Mouse (Mus musculus): ENCODE data around the gene Itpr1.

The Itpr1 gene

DNA sequence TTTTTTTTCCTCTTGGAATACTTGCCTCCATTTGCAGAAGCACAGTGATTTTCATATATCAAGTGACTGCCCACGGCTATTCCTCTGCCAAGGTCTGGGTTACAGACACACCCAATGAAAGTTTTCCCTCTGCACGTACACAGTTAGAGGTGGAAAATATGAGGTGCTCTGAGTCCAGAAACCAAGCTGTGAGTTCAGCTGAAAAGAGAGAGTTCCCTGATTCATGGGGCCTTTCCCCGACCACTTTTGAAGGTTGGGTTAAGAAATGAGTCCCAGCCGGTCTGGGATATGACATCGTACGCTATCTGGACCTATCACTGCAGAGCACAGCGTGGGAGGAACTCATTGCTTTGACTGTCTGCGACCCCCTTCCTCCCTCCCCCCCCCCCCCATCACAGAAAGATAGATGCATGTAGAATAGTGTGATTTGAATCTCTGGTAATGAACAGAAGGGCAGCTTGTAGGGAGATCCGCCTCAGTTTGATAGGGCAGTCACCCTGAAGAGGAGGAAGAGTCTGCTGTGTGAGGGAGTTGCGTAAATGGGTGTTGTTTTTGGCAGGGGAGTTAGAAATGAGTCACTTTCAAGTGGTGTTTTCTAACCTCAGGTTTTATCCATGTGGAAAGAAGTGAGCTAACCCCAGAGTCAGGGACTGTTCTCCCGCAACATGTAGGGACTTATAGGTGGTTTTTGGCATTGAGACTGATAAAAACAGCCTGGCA lies 235.3 kb downstream of the Itpr1 start:
- DNase-seq = peak; percentile 59 to 86

DNA sequence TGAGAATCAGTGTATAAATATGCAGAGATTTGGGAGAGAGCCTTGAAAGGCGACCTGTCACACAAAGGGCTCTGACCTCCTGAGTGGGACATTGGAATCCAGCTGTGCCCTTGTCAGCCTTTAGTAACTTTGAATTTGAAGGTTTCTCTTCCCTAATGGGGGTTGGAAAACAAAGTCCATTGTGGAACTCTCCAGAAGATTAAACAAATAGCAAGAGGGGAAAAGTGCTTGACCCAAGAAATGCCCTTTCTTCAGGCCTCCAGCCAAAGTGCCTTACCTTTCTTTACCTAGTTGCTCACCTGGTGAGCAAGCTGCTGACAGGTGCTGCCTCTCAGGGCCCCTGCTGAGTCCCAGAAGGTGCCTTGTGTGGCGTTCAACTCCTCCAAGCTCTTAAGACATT lies 236.0 kb downstream of the Itpr1 start:
- peak; percentile 82 to 90 for DNase-seq

- peak; percentile 70 to 73 for DNase-seq
Observed at GRCm38 (mm10) chr6:108451536-108451935, 238.6 kb downstream of the Itpr1 start.

DNA sequence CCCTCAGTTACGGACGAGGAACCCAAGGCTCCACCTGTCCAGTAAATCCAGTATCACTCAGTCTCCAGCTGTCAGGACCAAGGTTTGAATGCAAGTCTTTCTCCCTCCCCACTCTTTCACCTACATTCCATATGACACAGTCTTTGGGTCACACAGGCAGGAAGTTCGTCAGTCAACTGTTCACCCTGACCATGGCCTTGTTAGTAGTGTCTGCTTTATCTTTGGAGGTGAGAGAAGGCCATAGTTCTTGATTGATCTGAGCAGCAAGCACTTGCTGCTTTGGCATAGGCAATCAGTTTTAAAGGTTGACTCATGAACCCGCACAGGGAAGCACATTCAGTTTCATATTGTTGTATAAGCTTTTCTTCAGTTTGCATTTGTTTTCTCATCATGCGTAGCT lies 240.7 kb downstream of the Itpr1 start:
- no peak for DNase-seq

- DNase-seq = no peak
Observed at GRCm38 (mm10) chr6:108454061-108454891, 241.4 kb downstream of the Itpr1 start.

- DNase-seq = no peak
Observed at GRCm38 (mm10) chr6:108454979-108455836, 242.3 kb downstream of the Itpr1 start.

DNA sequence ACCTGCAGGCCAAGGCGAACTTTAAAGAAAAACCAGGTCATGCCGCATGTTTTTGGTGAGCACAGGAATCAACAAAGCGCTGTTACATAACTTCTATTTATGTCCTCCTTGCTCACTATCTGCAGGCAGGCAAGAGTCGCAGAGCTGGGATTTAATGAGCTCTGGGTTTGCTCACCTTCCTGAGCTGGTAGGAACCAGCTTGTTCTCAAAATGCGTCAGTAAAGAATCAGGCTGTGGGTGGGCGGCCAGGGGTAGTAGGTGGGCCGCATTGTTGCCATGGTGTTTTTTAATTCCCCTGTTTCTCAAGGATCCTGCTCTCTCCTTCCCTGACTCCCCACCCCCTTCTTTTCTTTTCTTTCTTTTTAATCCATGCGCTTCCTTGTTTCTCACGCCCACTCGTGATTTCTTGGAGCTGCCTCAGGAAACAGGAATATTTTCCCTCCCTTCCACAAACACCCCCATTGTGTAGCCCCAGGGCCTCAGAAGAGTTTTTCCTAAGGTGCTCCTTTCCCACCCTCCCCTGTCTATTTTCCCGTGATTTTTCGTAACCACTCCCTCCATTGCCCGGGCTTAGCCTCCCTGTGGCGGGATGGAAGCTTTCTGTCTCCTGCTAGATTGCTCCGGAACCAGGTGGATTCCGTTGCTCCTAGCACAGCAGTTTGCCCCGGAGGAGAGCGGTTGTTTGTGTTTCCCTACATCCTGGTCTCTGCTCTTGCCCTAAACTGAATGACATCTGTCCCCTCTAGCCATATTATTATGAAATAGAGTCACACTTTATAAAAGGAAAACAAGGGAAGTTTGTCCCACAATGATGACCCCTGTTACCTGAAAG lies 243.6 kb downstream of the Itpr1 start:
- DNase-seq = no peak

DNA sequence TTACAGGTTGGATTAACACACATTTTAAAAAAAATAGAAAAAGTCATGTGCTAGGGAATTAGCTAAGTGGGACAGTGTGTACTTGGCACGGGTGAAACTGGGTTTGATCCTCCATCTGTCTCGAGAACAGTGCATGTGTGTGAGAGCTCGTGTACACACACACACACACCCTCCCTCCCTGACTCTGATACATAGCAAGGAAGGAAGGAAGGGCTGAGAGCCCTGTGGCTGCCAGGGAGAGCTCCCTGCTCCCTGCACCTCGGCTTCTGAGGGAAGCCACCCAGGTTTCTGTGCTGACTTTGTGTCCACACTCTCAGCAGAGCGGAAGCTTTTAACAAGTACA lies 244.1 kb downstream of the Itpr1 start:
- DNase-seq = peak in 1 of 2 experiments; percentile 62

DNA sequence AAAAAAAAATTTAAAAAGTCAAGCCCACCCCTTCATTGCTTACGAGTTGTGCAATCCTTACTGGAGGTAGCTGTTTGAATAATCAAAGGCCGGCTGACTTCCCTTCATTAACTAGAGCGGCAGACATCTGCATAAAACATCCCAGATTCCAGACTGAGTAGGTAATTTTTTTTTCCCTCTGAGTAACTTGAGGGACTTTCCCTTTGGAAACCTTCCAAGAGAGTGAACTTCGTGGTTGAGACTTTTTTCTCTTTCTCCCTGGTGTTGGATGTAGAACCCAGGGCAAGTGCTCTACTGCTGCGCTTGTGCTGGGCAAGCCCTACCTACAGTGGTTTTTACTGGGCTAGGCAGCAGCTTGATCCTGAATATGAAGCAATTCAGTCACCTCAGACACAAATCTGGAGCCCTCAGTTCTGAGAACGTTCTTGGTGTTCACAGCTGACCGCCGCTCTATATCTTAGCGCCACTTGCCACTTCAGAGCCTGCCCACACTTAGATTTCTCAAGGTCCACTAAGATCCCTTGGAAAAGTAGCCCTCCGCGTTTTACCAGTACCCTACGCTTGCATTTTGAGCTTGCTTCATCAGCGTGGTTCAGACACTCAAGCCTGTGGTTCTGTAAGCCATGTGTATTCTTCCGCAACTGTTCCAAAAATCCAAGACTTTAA lies 244.8 kb downstream of the Itpr1 start:
- DNase-seq = peak in 1 of 2 experiments; percentile 66

DNA sequence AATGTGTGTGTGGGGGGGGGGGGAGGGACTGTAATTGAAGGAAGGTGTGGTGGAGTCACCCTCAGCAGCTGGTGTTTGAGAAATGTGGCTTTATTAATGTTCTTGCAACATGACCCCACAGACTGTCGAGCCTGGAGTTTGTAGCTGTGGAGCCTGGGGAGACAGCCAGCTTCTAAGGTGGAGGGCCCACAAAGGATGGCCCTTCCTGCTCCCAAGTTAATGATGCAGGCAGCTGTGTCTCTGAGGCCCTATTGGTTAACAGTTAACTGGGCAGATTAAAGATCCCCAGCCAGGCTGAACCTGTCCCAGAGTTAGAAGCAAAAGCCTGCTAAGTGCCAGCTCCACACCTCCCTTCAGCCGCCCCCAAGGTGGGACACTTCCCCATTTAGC lies 245.3 kb downstream of the Itpr1 start:
- DNase-seq = no peak

GRCm38 (mm10) chr6:108458826-108459225 lies 245.9 kb downstream of the Itpr1 start:
- no peak for DNase-seq

DNA sequence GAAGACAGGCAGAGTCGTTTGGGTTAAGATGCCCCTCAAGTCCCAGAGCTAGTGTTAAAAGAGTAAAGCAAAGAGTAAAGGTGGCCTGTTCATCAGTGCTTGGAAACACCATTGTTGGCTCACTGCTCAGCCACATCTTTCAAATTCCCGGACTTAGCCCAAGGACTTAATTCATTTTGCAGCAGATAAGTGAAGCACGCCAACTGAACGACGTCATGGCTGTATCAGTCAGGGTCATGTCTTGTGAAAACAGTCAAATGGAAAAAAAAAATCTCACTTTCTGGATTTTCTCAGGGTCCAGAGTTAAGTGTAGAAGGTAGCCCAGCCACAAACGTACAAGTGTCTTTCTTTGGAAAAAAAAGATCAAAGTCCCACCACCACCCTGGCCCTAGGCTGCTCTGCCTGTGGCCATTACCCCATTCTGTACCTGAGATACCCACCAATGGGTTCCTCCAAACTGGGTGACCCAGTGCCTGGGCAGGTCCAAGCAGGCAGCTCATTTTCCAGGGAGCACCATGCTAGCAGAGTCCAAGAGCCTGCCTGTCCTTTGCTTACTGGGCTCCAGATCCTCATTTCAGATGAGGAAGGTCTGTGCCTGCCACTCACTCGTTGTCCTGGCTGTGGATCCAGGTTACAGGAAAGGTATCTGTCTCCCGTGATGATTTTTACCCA lies 251.5 kb downstream of the Itpr1 start:
- no peak for DNase-seq

- no peak for DNase-seq
Observed at GRCm38 (mm10) chr6:108465159-108465558, 252.3 kb downstream of the Itpr1 start.

DNA sequence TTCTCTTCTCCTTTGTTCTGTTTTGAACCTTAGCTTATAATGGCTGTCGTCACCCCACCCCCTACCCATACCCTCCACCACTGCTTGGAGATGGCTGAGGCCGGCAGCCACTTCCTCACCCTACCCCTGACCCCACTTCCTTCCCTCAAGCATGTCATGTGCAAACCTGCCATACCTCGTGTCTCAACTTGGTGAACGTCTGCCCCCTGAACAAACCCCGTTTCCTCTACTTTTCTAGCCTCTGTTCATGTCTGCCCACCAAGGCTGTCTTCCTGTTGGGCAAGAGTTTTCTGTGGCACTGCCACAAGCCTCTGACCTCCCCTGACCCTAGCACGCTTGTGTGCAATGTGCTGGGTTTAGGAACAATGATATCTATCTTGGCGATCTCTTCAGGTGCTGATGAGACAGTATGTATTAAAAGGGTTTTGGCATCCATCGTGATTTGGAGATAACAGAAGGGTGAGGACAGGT lies 253.2 kb downstream of the Itpr1 start:
- DNase-seq = peak; percentile 26 to 50

GRCm38 (mm10) chr6:108467597-108467996 lies 254.7 kb downstream of the Itpr1 start:
- DNase-seq = no peak

- no peak for DNase-seq
Observed at GRCm38 (mm10) chr6:108468226-108468825, 255.4 kb downstream of the Itpr1 start.

DNA sequence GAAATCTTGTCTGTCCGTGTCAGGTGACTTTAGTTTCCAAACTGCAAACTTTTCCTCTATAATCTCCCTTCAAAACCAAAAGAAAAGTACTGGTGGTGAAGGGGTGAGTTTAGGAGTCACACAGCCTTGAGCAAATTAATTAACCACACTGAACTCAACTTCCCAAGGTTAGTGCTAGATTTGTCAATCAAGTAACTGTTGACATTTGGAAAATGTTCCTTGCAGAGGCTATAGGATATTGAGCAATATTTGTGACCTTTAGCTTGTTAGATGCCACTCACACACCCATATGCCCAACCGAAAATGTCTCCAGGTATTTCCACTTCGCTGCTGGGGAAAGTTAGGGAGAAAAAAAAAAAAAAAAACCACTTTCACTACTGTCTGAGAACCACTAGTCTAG lies 259.0 kb downstream of the Itpr1 start:
- DNase-seq = no peak

DNA sequence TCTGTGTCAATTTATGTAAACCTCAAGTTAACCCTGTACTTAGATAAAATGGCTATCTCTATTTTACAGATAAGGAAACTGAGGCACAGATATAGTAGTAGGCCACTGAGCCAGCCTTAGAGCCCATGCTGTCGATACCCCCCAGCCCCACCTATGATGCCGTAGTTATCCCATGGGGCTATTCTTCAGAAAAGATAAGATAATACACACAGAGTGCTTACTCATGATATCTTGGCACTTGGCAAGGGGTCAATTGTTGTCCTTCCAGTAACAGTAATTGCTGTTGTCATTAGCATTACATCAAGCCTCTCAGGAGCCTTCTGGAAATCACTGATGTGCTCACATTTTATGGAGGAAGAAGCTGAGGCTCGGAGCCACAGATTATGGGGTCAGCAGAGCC lies 259.9 kb downstream of the Itpr1 start:
- no peak for DNase-seq

DNA sequence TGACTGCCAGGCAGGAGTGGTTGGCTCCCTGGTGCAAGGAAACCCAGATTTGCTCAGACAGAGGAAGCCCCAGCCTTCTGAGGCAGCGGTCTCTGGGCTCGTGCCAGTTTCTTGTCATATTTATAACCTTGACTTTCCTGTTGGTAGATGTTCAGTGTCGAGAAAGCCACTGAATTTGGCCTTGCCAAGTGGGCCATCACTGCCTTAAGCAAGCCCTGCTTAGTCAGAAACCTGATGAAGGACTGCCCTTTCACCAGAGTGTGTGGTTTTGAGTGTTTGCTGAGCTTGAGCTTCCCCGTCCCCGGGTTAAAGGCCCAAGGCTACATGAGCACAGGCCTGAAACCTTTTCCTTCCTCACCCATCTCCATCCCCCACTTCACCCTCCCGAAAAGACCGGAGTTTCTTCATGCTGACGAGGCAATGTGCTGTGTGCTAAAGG lies 263.9 kb downstream of the Itpr1 start:
- peak; percentile 66 to 72 for DNase-seq

DNA sequence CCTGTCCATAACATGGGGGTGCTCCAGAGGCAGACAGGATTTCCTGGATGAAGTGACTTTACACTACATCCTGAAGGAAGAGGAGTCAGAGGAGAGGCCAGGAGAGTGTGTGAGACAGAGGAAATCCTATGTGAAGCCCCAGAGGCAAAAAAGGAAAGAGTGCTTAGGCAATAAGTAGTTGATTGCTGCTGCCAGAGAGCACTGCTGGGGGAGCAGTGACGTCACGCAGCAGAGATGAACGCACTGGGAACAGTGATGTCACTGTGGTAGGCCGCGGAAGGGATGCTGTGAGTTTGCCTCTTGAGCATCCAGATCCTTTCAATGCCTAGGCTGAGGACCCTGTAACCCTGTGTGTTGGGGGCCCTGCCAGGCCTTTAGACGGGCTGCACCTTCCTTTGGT lies 264.7 kb downstream of the Itpr1 start:
- no peak for DNase-seq

DNA sequence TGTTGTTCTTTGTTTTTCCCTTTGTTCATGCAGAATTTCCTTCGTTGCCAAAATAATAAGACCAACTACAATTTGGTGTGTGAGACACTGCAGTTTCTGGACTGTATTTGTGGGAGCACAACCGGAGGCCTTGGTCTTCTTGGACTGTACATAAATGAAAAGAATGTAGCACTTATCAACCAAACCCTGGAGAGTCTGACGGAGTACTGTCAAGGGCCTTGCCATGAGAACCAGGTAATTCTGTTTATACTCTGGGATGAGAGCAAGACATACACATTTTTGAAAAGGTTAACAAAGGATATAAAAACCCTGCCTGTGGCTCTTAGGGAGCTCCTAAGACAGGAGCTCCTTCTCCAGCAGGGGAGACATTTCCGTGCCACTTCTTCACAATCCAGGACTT lies 268.3 kb downstream of the Itpr1 start:
- DNase-seq = no peak
